8 mouse cellular contexts compared by ENCODE assay signal in genomic region chr1:89183261-89183831, GRCm38 (mm10).
DNase-seq lines count a peak whose midpoint lies in the region; ATAC-seq lines count a peak whose summit lies in the region.

No protein-coding gene starts in this region.

- WGBS in embryonic facial prominence, embryonic 14.5 days = 26% methylated on average over 9 of the region's 9 CpGs

- H3K36me3 ChIP-seq in embryonic facial prominence, embryonic 14.5 days (ENCODE audit: control insufficient read depth, insufficient read depth, low read length) = no peaks in the 10 kb centered on the region

- intact Hi-C loops in heart, postnatal 36 days (cut with DNase I) = no loop called here

- ATAC-seq in embryonic facial prominence, embryonic 14.5 days (ENCODE audit: low read depth) = peak; percentile 81

- H3K4me2 ChIP-seq in embryonic facial prominence, embryonic 14.5 days (ENCODE audit: low read depth, low read length) = peak overlapping the region; percentile 15; the same call in 1 of the 2 replicates

- peaks cover 11% of the 10 kb centered on the region for H3K4me1 ChIP-seq in embryonic facial prominence, embryonic 14.5 days (ENCODE audit: control insufficient read depth, insufficient read depth, low read length)

- H3K9me3 ChIP-seq in embryonic facial prominence, embryonic 14.5 days (ENCODE audit: control insufficient read depth, low read length) = no peaks in the 10 kb centered on the region

- no peak overlapping the region for H3K9ac ChIP-seq in embryonic facial prominence, embryonic 14.5 days (ENCODE audit: low read depth, low read length)

- peak; percentile 38 for DNase-seq in adrenal gland, adult 2 months
- no peak for DNase-seq in adrenal gland, adult 18-20 months (ENCODE audit: low spot score in 2 of 2)
- DNase-seq in embryonic facial prominence, embryonic 14.5 days (ENCODE audit: low spot score) = peak; percentile 82
- peak; percentile 46 to 57 for DNase-seq in heart, postnatal 36 days
- peak; percentile 75 for DNase-seq in lung, postnatal 10 days
- peak; percentile 80 for DNase-seq in testis, postnatal 14 days (ENCODE audit: low spot score)
- DNase-seq in thymus, postnatal 0 days (ENCODE audit: low spot score) = no peak
- no peak for DNase-seq in cerebellum, postnatal 25 days

- H3K4me3 ChIP-seq in embryonic facial prominence, embryonic 14.5 days (ENCODE audit: low read depth, low read length) = no peak overlapping the region

- peak overlapping the region; percentile 63 for H3K27ac ChIP-seq in embryonic facial prominence, embryonic 14.5 days (replicated peaks; ENCODE audit: low read depth, low read length)

- H3K27me3 ChIP-seq in embryonic facial prominence, embryonic 14.5 days (replicated peaks; ENCODE audit: control insufficient read depth, insufficient read depth, low read length) = no peaks in the 10 kb centered on the region

Comparison
In these comparisons a context has a peak if more than half of its experiments do, and no peak if none do; other contexts are left out.
1. DNase-seq: peak in adrenal gland, adult 2 months (single experiment), embryonic facial prominence, embryonic 14.5 days (single experiment), heart, postnatal 36 days (2 of 2), lung, postnatal 10 days (single experiment) and testis, postnatal 14 days (single experiment); none in adrenal gland, adult 18-20 months (0 of 2), thymus, postnatal 0 days (single experiment) and cerebellum, postnatal 25 days (0 of 2).